Mouse (Mus musculus): ENCODE measurements at regions not wholly inside any gene's neighbourhood (a gene's known extent, or its start where the extent isn't known, plus 50 kb on each side); places are given as distances from the start of the nearest gene placed in this dataset.

DNA sequence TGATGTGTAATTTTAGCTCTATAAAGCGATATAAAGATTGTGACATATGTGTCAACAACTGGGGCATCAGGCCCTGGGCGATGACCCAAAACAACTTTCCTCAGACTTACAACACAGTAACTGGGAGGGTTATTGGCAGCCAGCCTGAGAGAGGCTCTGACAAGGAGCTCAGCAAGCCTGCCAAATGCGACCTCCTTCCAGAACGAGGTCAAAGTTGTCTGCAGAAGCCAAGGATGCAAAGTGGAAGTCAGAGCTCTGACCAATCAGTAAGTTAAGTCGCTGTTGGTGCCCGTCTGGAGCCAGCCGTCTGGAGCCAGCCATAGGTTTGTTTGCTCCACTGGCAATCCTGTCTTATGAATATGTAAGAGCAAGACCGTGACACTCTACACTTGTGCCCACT is 216.0 kb upstream of the Nfe2l3 start:
- TF ChIP-seq CTCF (conservative IDR thresholded peaks at IDR 0.05; ENCODE audit: insufficient read depth, insufficient read length, low read depth, low read length): no peak
- no peak for TF ChIP-seq POLR2A (IDR thresholded peaks at IDR 0.05; ENCODE audit: low read depth, low read length)

Data from kidney, adult 2 months (tissue).